Mouse (Mus musculus) spleen, adult 2 months (tissue): Measurements from ENCODE around the gene Tmem203.

Experiments used
- CTCF ChIP-seq: fragments of 200-500 bp; IDR thresholded peaks from 2 replicates; pipeline ENCODE4 v1.5.1; 2011; ENCODE audit warnings: mild to moderate bottlenecking, inconsistent platforms; ENCODE audit not compliant: insufficient read depth, insufficient read length, insufficient replicate concordance; ENCODE audit errors: extremely low read depth
- POLR2A ChIP-seq: fragments of 200-500 bp; IDR thresholded peaks from 2 replicates; pipeline ENCODE4 v1.6.1; 2011; ENCODE audit warnings: low read depth, low read length, inconsistent platforms

DNA sequence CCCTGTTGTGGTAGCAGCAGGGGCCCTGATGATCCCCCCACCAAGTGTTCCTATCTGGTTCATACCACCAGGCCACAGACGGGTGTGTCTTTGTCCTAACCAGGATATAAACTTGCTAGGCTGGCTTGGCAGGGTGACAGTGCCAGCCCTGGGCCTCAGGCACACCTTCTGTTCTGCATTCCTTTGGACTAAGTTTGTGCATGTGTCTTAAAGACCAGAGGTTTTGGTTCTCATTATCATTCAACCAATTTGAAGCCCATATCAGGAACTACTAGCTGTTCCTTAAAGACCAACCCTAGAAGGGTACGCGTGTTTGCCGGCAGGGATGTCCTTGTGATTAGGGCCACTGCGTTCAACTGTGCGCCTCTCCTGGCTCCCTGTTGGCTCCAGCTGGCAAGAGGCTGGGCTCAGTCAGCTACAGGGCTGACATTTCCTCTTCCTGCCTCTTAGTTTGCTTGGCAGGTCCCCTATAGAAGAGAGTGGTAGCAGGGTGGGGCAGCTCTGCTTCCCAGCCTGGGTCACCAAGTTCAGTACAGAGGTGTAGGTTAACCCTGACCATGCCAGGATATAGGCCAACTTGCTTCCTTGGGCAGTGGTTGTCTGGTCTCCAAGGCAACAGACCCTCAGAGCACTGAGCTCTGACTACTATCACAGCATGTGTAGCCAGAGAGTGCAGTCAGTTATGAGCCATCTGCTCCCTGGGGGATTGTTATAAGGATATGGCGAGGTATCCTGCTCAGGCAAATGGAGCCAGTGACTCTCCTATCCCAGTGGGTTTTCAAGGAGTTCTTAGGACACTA, 31.8 kb downstream of the Tmem203 start:
- TF ChIP-seq CTCF = no peak
- TF ChIP-seq POLR2A = no peak
